In genomic region chr9:57158013-57158470, GRCm38 (mm10) we compare ENCODE assay signal across 8 mouse cellular contexts. TPM values are rescaled to one million over a fixed set of nuclear protein-coding genes. Genes with fewer than 3 reads are reported as not detected.
DNase-seq lines count a peak whose midpoint lies in the region; ATAC-seq lines count a peak whose summit lies in the region.

Gene Commd4, minus strand, starts transcription at chr9:57158331.

- DNase-seq in adipocyte (ENCODE audit: low spot score), result peak; percentile 96
- DNase-seq in embryo, embryonic 10 days (ENCODE audit: low spot score), result peak; percentile 98
- peak; percentile 93 for DNase-seq in gastrocnemius, postnatal 10 days
- DNase-seq in induced T-regulatory cell, adult 2 months (ENCODE audit: low read depth), result peak; percentile 92
- peak; percentile 89 to 95 for DNase-seq in left cerebral cortex, adult 9 months (ENCODE audit: low spot score in 2 of 2)
- peak; percentile 95 for DNase-seq in right cerebral cortex, postnatal 14 days
- DNase-seq in urinary bladder, postnatal 36 days (ENCODE audit: low spot score in 2 of 2), result peak; percentile 78 to 91

- peak; percentile 86 for ATAC-seq in megakaryocyte progenitor cell, adult 5-6 weeks (replicated peaks; ENCODE audit: poor library complexity)

RNA-seq across cellular contexts. Expression of gene Commd4, which starts in this region (rescaled TPM):
- total RNA-seq in gastrocnemius, postnatal 10 days (2021), result 10 to 100 TPM; 30.4 to 30.6 TPM
- 74.4 and 76.3 TPM in 2 replicates for total RNA-seq in megakaryocyte progenitor cell, adult 5-6 weeks (2015)
- total RNA-seq in megakaryocyte progenitor cell, adult 5-6 weeks (2017), result 92.0 and 128 TPM in 2 replicates

Comparison
In these comparisons a context has a peak if more than half of its experiments do, and no peak if none do; other contexts are left out.
1. Peak in every context shown above with its lines: DNase-seq and ATAC-seq.